10 mouse cellular contexts compared by ENCODE assay signal in the genomic region with DNA sequence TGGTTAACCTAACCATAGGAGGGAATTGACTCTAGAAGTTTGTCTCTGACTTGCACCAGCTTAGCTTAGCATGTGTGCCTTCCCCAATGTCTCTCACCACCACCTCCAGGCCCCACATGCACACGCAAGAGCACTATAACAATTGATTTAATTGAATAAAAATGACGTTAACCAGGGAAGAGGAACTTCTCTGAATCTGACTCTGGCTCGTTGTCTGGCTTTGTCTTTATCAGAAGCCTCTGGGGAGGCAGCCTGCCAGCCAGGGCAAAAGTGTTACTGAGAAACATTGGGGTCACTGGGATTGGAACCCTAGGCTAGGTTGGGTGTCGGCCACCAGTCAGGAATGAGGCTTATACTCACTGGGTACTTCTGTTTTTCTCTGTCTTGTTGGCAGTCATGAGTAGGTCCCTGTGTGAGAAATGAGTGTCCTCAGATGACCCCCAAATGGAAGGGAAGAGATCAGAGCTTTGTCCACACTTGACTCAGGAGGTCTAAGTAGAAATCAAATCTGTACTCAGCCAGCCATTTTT.
DNase-seq lines count a peak whose midpoint lies in the region.
"Had no signal": no experiment of that assay in that cellular context is flagged by ENCODE, and none has a peak within 500 bp of the region (broad histone marks: within the 10 kb centered on the region; RNA-seq: fewer than 3 reads in every experiment).

No protein-coding gene starts in this region.

- DNase-seq in cerebellum, postnatal 14 days = peak; percentile 35 to 53
- DNase-seq in cerebellum, adult 11-12 months = no peak
- peak; percentile 41 for DNase-seq in lung, postnatal 10 days
- DNase-seq in lung, postnatal 25 days (ENCODE audit: low spot score) = no peak
- DNase-seq in brain, adult 2 months (ENCODE audit: low read depth, low spot score) = peak; percentile 36
- peak; percentile 48 for DNase-seq in naive thymus-derived CD4-positive, alpha-beta T cell, adult 2 months (ENCODE audit: low read depth)
- DNase-seq in spleen, postnatal 4 days (ENCODE audit: low spot score in 2 of 2) = no peak
- DNase-seq in layer of hippocampus, adult 9-11 months = no peak
- DNase-seq: kidney, adult 11 months; liver, embryonic 13.5 days had no signal

Comparison
In these comparisons a context has a peak if more than half of its experiments do, and no peak if none do; other contexts are left out.
1. DNase-seq: peak in cerebellum, postnatal 14 days (2 of 2), lung, postnatal 10 days (single experiment), brain, adult 2 months (single experiment) and naive thymus-derived CD4-positive, alpha-beta T cell, adult 2 months (single experiment); none in cerebellum, adult 11-12 months (single experiment), lung, postnatal 25 days (single experiment), spleen, postnatal 4 days (0 of 2) and layer of hippocampus, adult 9-11 months (single experiment).